Mouse (Mus musculus) MEL (cell line): Measurements from ENCODE around the gene Nampt. TPM values are rescaled to one million over a fixed set of nuclear protein-coding genes. Genes with fewer than 3 reads are reported as not detected.

Experiments used
- DNase-seq: peaks from one replicate; pipeline ENCODE4 v3.0.0; 2011; ENCODE audit warnings: low read depth, low spot score
- H3K27ac ChIP-seq: 2 replicates; pipeline ENCODE4 v1.5.1; 2012; ENCODE audit warnings: low read depth, mild to moderate bottlenecking, control low read depth, low read length, moderate library complexity; ENCODE audit not compliant: control insufficient read depth
- H3K27me3 ChIP-seq, 2 experiments: fragments of 150-350 bp in 1 of 2; sonication (generic) in 1 of 2; 2 replicates each; pipeline ENCODE4 v1.6.1; 2012; ENCODE audit warnings: low read length in 2 of 2, mild to moderate bottlenecking in 2 of 2, improper control_type of control experiment in 1 of 2, moderate library complexity in 1 of 2; ENCODE audit not compliant: insufficient read depth in 2 of 2, control insufficient read depth in 1 of 2
- H3K36me3 ChIP-seq, 2 experiments: 2 replicates each; pipeline ENCODE4 v1.6.1; 2012 to 2014; ENCODE audit warnings: low read length in 2 of 2, improper control_type of control experiment in 1 of 2, inconsistent platforms in 1 of 2, mild to moderate bottlenecking in 1 of 2; ENCODE audit not compliant: insufficient read depth in 2 of 2, control insufficient read depth in 1 of 2
- H3K4me1 ChIP-seq, 2 experiments: fragments of 150-350 bp in 1 of 2; sonication (generic) in 1 of 2; 2 replicates each; pipeline ENCODE4 v1.6.1; 2012; ENCODE audit warnings: low read length in 2 of 2, improper control_type of control experiment in 1 of 2, mild to moderate bottlenecking in 1 of 2; ENCODE audit not compliant: insufficient read depth in 2 of 2, control insufficient read depth in 1 of 2
- H3K4me3 ChIP-seq, 2 experiments: fragments of 150-350 bp in 1 of 2; sonication (generic) in 1 of 2; 2 replicates each; pipeline ENCODE4 v1.5.1; 2012; ENCODE audit warnings: low read depth in 2 of 2, low read length in 2 of 2, mild to moderate bottlenecking in 2 of 2, moderate library complexity in 2 of 2, control low read depth in 1 of 2, improper control_type of control experiment in 1 of 2; ENCODE audit not compliant: control insufficient read depth in 1 of 2, insufficient read depth in 1 of 2
- H3K79me2 ChIP-seq: 2 replicates; pipeline ENCODE4 v1.6.1; 2012; ENCODE audit warnings: mild to moderate bottlenecking, low read length, moderate library complexity; ENCODE audit not compliant: control insufficient read depth, poor library complexity, insufficient read depth
- H3K9ac ChIP-seq: 2 replicates; pipeline ENCODE4 v1.6.1; 2012; ENCODE audit warnings: low read depth, mild to moderate bottlenecking, control low read depth, low read length, moderate library complexity; ENCODE audit not compliant: control insufficient read depth, poor library complexity, severe bottlenecking
- H3K9me3 ChIP-seq: fragments of 150-350 bp; sonication (generic); replicated peaks from 2 replicates; pipeline ENCODE4 v1.6.1; 2012; ENCODE audit warnings: mild to moderate bottlenecking, low read length, improper control_type of control experiment, moderate library complexity; ENCODE audit not compliant: insufficient read depth
- BHLHE40 ChIP-seq: IDR thresholded peaks from 2 replicates; pipeline ENCODE4 v1.6.1; 2012; ENCODE audit warnings: low read depth, mild to moderate bottlenecking, inconsistent platforms, low read length, improper control_type of control experiment, borderline replicate concordance
- CHD1 ChIP-seq: IDR thresholded peaks from 2 replicates; pipeline ENCODE4 v1.6.1; 2012; ENCODE audit warnings: low read depth, mild to moderate bottlenecking, inconsistent platforms, low read length, improper control_type of control experiment
- E2F4 ChIP-seq: IDR thresholded peaks from 2 replicates; pipeline ENCODE4 v1.6.1; 2011; ENCODE audit warnings: low read depth, low read length, improper control_type of control experiment, borderline replicate concordance
- ELF1 ChIP-seq: IDR thresholded peaks from 2 replicates; pipeline ENCODE4 v1.6.1; 2014; ENCODE audit warnings: low read depth, mild to moderate bottlenecking, inconsistent platforms, low read length, improper control_type of control experiment, moderate library complexity
- ETS1 ChIP-seq: IDR thresholded peaks from 2 replicates; pipeline ENCODE4 v1.6.1; 2012; ENCODE audit warnings: low read depth, mild to moderate bottlenecking, inconsistent platforms, low read length, improper control_type of control experiment, moderate library complexity
- GABPA ChIP-seq: IDR thresholded peaks from 2 replicates; pipeline ENCODE4 v1.6.1; 2012; ENCODE audit warnings: low read depth, mild to moderate bottlenecking, inconsistent platforms, low read length, improper control_type of control experiment, moderate library complexity
- HCFC1 ChIP-seq: IDR thresholded peaks from 2 replicates; pipeline ENCODE4 v1.6.1; 2012; ENCODE audit warnings: low read depth, mild to moderate bottlenecking, inconsistent platforms, low read length, improper control_type of control experiment, moderate library complexity
- JUND ChIP-seq: IDR thresholded peaks from 2 replicates; pipeline ENCODE4 v1.6.1; 2011; ENCODE audit warnings: low read depth, mild to moderate bottlenecking, improper control_type of control experiment, low read length
- KAT2A ChIP-seq: conservative IDR thresholded peaks from 2 replicates; pipeline ENCODE4 v1.6.1; 2012; ENCODE audit warnings: low read depth, low read length, improper control_type of control experiment, inconsistent platforms
- MAFK ChIP-seq: IDR thresholded peaks from 2 replicates; pipeline ENCODE4 v1.6.1; 2011; ENCODE audit warnings: low read depth, mild to moderate bottlenecking, low read length, improper control_type of control experiment, borderline replicate concordance
- MAX ChIP-seq: IDR thresholded peaks from 2 replicates; pipeline ENCODE4 v1.6.1; 2011; ENCODE audit warnings: low read length, improper control_type of control experiment
- MAZ ChIP-seq: IDR thresholded peaks from 2 replicates; pipeline ENCODE4 v1.6.1; 2012; ENCODE audit warnings: low read depth, mild to moderate bottlenecking, inconsistent platforms, low read length, improper control_type of control experiment
- MEF2A ChIP-seq: IDR thresholded peaks from 2 replicates; pipeline ENCODE4 v1.6.1; 2014; ENCODE audit warnings: low read depth, mild to moderate bottlenecking, inconsistent platforms, low read length, improper control_type of control experiment; ENCODE audit not compliant: poor library complexity, insufficient replicate concordance, severe bottlenecking; ENCODE audit errors: extremely low read depth
- MXI1 ChIP-seq: IDR thresholded peaks from 2 replicates; pipeline ENCODE4 v1.6.1; 2011; ENCODE audit warnings: mild to moderate bottlenecking, low read depth, low read length, improper control_type of control experiment
- MYB ChIP-seq: IDR thresholded peaks from 2 replicates; pipeline ENCODE4 v1.6.1; 2011; ENCODE audit warnings: mild to moderate bottlenecking, low read depth, low read length, improper control_type of control experiment
- MYC ChIP-seq: IDR thresholded peaks from 2 replicates; pipeline ENCODE4 v1.6.1; 2011; ENCODE audit warnings: low read depth, mild to moderate bottlenecking, low read length, improper control_type of control experiment, moderate library complexity
- NELFE ChIP-seq: IDR thresholded peaks from 2 replicates; pipeline ENCODE4 v1.6.1; 2011; ENCODE audit warnings: low read depth, low read length, improper control_type of control experiment
- NRF1 ChIP-seq: IDR thresholded peaks from 2 replicates; pipeline ENCODE4 v1.6.1; 2014; ENCODE audit warnings: low read depth, mild to moderate bottlenecking, inconsistent platforms, low read length, improper control_type of control experiment, moderate library complexity; ENCODE audit not compliant: poor library complexity, insufficient read depth, severe bottlenecking
- POLR2A ChIP-seq, 2 experiments: IDR thresholded peaks; 2 replicates each; pipeline ENCODE4 v1.6.1; 2011 to 2012; ENCODE audit warnings: low read length in 2 of 2, mild to moderate bottlenecking in 2 of 2, control low read depth in 1 of 2, improper control_type of control experiment in 1 of 2, low read depth in 1 of 2, moderate library complexity in 1 of 2; ENCODE audit not compliant: control insufficient read depth in 1 of 2, insufficient read depth in 1 of 2, poor library complexity in 1 of 2
- POLR2AphosphoS2 ChIP-seq: IDR thresholded peaks from 2 replicates; pipeline ENCODE4 v1.6.1; 2011; ENCODE audit warnings: low read length, improper control_type of control experiment
- POLR2AphosphoS5 ChIP-seq: IDR thresholded peaks from 2 replicates; pipeline ENCODE4 v1.6.1; 2012; ENCODE audit warnings: low read depth, borderline replicate concordance, mild to moderate bottlenecking, inconsistent platforms, low read length, moderate library complexity, mixed read lengths
- SIN3A ChIP-seq: IDR thresholded peaks from 2 replicates; pipeline ENCODE4 v1.6.1; 2012; ENCODE audit warnings: low read length, improper control_type of control experiment, inconsistent platforms
- TBP ChIP-seq: IDR thresholded peaks from 2 replicates; pipeline ENCODE4 v1.8.0; 2011; ENCODE audit warnings: low read depth, low read length, improper control_type of control experiment
- UBTF ChIP-seq: IDR thresholded peaks from 2 replicates; pipeline ENCODE4 v1.6.1; 2012; ENCODE audit warnings: low read depth, mild to moderate bottlenecking, inconsistent platforms, low read length, improper control_type of control experiment, moderate library complexity, borderline replicate concordance; ENCODE audit not compliant: insufficient read depth
- USF1 ChIP-seq: IDR thresholded peaks from 2 replicates; pipeline ENCODE4 v1.6.1; 2014; ENCODE audit warnings: low read depth, mild to moderate bottlenecking, inconsistent platforms, low read length, improper control_type of control experiment, moderate library complexity
- USF2 ChIP-seq, 2 experiments: IDR thresholded peaks; 2 replicates each; pipeline ENCODE4 v1.6.1; 2011 to 2012; ENCODE audit warnings: improper control_type of control experiment in 2 of 2, low read length in 2 of 2, borderline replicate concordance in 1 of 2, inconsistent platforms in 1 of 2, low read depth in 1 of 2, mild to moderate bottlenecking in 1 of 2; ENCODE audit not compliant: insufficient read depth in 1 of 2
- polyA plus RNA-seq, 2 experiments: library from polyadenylated mRNA; stranded (reverse) in 1 of 2; unstranded in 1 of 2; fragments of >175 nt in 1 of 2; fragments of >200 nt in 1 of 2; gene quantifications; 2 replicates each; pipeline versions ENCODE4 v1.2.1 to v1.2.4; 2012; ENCODE audit warnings: low replicate concordance in 2 of 2, low read depth in 1 of 2; ENCODE audit not compliant: insufficient read length in 2 of 2, insufficient read depth in 1 of 2, missing spikeins in 1 of 2
- total RNA-seq: library from RNA; depleted of rRNA; stranded (reverse); fragments of 300-350 nt; gene quantifications from 2 replicates; pipeline ENCODE4 v1.2.3, GENCODE M21; 2012

Gene Nampt
- total and polyA plus RNA-seq, 3 experiments, result 23.0 to 74.6 (median 40.9) TPM

DNA sequence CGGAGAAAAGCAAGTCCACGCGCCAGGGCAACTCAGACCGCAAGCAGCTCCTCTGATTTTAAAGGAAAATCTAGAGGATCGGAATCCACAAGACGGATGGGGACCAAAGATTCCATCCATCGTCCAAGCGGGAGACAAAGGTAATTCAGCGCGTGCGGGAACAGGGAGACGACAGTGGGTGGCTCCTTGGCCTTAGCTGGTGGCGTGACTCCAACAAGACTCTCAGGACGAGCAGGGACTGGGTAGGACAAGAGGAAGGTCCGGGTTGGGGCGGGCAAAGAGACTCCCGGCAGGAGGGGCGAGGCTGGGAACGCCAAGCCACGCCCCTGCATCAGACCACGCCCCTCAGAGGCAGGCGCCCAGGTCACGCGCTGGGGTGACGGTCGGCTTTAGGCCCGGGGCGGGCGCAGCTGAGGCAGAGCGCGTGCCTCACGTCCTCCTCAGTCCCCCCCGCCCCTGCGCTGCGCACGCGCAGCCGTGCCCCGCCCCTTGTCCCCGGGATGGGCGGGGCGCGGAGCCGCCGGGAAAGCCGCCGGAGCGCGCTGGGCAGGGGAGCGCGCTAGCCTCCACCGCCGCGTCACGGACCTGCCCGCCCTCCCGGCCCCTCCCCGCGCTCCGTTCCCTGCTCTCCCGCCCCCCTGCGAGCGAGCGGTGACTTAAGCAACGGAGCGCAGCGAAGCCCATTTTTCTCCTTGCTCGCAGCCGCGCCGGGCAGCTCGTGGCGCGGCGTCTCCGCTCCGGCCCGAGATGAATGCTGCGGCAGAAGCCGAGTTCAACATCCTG lies 669 bp downstream of the Nampt start:
- H3K27me3 ChIP-seq, result no peaks in the 10 kb centered on the region
- peak overlapping the region; percentile 96 for H3K9ac ChIP-seq
- peak; percentile 97 for DNase-seq
- peaks cover 3 to 10% of the 10 kb centered on the region in 2 experiments; a peak in 3 of 4 replicates for H3K36me3 ChIP-seq
- H3K27ac ChIP-seq, result peak overlapping the region; percentile 78
- H3K9me3 ChIP-seq, result no peaks in the 10 kb centered on the region
- peaks cover 19% of the 10 kb centered on the region for H3K79me2 ChIP-seq
- peak; percentile 51 for TF ChIP-seq HCFC1
- TF ChIP-seq POLR2AphosphoS2, result peak; percentile 58; the same call in 1 of the 2 replicates
- TF ChIP-seq MEF2A, result no peak
- peak; percentile 84 for TF ChIP-seq NRF1
- TF ChIP-seq CHD1, result no peak
- TF ChIP-seq JUND, result no peak
- TF ChIP-seq BHLHE40, result peak; percentile 82; the same call in 1 of the 2 replicates
- TF ChIP-seq USF2 (IDR thresholded peaks at IDR 0.05; ENCODE audit: borderline replicate concordance in 1 of 2, insufficient read depth in 1 of 2, low read depth in 1 of 2, low read length in 2 of 2), result peak in 1 of 2 experiments; percentile 34; a peak in 1 of 4 replicates
- peak in 1 of 2 experiments; percentile 71; a peak in 2 of 4 replicates for TF ChIP-seq POLR2A (IDR thresholded peaks at IDR 0.05; ENCODE audit: control insufficient read depth in 1 of 2, insufficient read depth in 1 of 2, low read depth in 1 of 2, low read length in 2 of 2, poor library complexity in 1 of 2)
- TF ChIP-seq KAT2A, result no peak
- TF ChIP-seq MAX, result peak; percentile 85
- no peak for TF ChIP-seq UBTF
- TF ChIP-seq MYB, result no peak
- no peak for TF ChIP-seq MYC
- TF ChIP-seq POLR2AphosphoS5, result no peak
- peak; percentile 42 for TF ChIP-seq ETS1
- peak; percentile 71 for TF ChIP-seq NELFE
- peak; percentile 33; the same call in 1 of the 2 replicates for TF ChIP-seq E2F4
- TF ChIP-seq GABPA, result no peak
- peak; percentile 69 for TF ChIP-seq MXI1
- TF ChIP-seq SIN3A, result peak; percentile 57; the same call in 1 of the 2 replicates
- TF ChIP-seq USF1, result peak; percentile 89
- TF ChIP-seq MAFK, result no peak
- peak; percentile 90 for TF ChIP-seq MAZ
- TF ChIP-seq TBP, result peak; percentile 40; the same call in 1 of the 2 replicates
- TF ChIP-seq ELF1, result 0 out of 2 replicates have a peak, but pooled peaks have one; percentile 44
- H3K4me3 ChIP-seq, result peak overlapping the region; percentile 80 to 86
- peaks cover 3 to 8% of the 10 kb centered on the region in 2 experiments; a peak in 3 of 4 replicates for H3K4me1 ChIP-seq
